Mouse (Mus musculus) thymus, postnatal 25 days (tissue): Measurements from ENCODE around the gene Lipc.
"Not testable (repeated sequence)": the region's sequence is repeated elsewhere in the genome, so short reads cannot be mapped to it uniquely, and the experiment has no call there.

ENCODE experiments used
- DNase-seq: peaks from one replicate; pipeline ENCODE4 v3.0.0; 2022

The Lipc gene

GRCm38 (mm10) chr9:70853081-70853480, 98.9 kb downstream of the Lipc start:
- DNase-seq: not testable (repeated sequence)

GRCm38 (mm10) chr9:70851533-70851932, 100.5 kb downstream of the Lipc start:
- no peak for DNase-seq

GRCm38 (mm10) chr9:70848135-70848770, 103.8 kb downstream of the Lipc start:
- peak; percentile 8 for DNase-seq

- DNase-seq: peak; percentile 6
Observed at GRCm38 (mm10) chr9:70847627-70848051, 104.4 kb downstream of the Lipc start.

GRCm38 (mm10) chr9:70843270-70843669, 108.8 kb downstream of the Lipc start:
- no peak for DNase-seq

- DNase-seq: no peak
Observed at GRCm38 (mm10) chr9:70842300-70842941, 109.6 kb downstream of the Lipc start.

GRCm38 (mm10) chr9:70841426-70842215, 110.4 kb downstream of the Lipc start:
- no peak for DNase-seq

GRCm38 (mm10) chr9:70840861-70841341, 111.1 kb downstream of the Lipc start:
- no peak for DNase-seq

GRCm38 (mm10) chr9:70838132-70838911, 113.7 kb downstream of the Lipc start:
- DNase-seq: peak; percentile 8

- DNase-seq: peak; percentile 34
Observed at GRCm38 (mm10) chr9:70834730-70835154, 117.3 kb downstream of the Lipc start.

GRCm38 (mm10) chr9:70834217-70834616, 117.8 kb downstream of the Lipc start:
- peak; percentile 3 for DNase-seq

- DNase-seq: peak; percentile 42
Observed at GRCm38 (mm10) chr9:70833111-70833908, 118.7 kb downstream of the Lipc start.

GRCm38 (mm10) chr9:70832231-70832630, 119.8 kb downstream of the Lipc start:
- no peak for DNase-seq

- no peak for DNase-seq
Observed at GRCm38 (mm10) chr9:70830844-70831529, 121.0 kb downstream of the Lipc start.

- DNase-seq: no peak
Observed at GRCm38 (mm10) chr9:70829784-70830488, 122.1 kb downstream of the Lipc start.

GRCm38 (mm10) chr9:70827911-70828310, 124.1 kb downstream of the Lipc start:
- no peak for DNase-seq

- DNase-seq: no peak
Observed at GRCm38 (mm10) chr9:70824103-70824502, 127.9 kb downstream of the Lipc start.

- no peak for DNase-seq
Observed at GRCm38 (mm10) chr9:70818739-70819138, 133.3 kb downstream of the Lipc start.

GRCm38 (mm10) chr9:70817396-70817795, 134.6 kb downstream of the Lipc start:
- no peak for DNase-seq

GRCm38 (mm10) chr9:70816701-70817305, 135.2 kb downstream of the Lipc start:
- DNase-seq: no peak
